Mouse (Mus musculus) kidney, adult 2 months (tissue): ENCODE measurements around the gene Klf11. TPM values are rescaled to one million over a fixed set of nuclear protein-coding genes. Genes with fewer than 3 reads are reported as not detected.

Source experiments
- DNase-seq: peaks from one replicate; pipeline ENCODE4 v3.0.0; 2021
- H3K27ac ChIP-seq: fragments of 200-500 bp; 2 replicates; pipeline ENCODE4 v1.5.1; 2012; ENCODE audit warnings: low read depth, low read length, control low read depth, inconsistent platforms; ENCODE audit not compliant: insufficient read depth
- H3K27me3 ChIP-seq: fragments of 200-500 bp; replicated peaks from 2 replicates; pipeline ENCODE4 v1.6.1; 2012; ENCODE audit warnings: mild to moderate bottlenecking, moderate library complexity, low read length, inconsistent platforms; ENCODE audit not compliant: control insufficient read depth, insufficient read depth
- H3K36me3 ChIP-seq: fragments of 200-500 bp; 2 replicates; pipeline ENCODE4 v1.6.1; 2012; ENCODE audit warnings: mild to moderate bottlenecking, moderate library complexity, low read length, inconsistent platforms; ENCODE audit not compliant: control insufficient read depth, insufficient read depth
- H3K4me1 ChIP-seq: fragments of 200-500 bp; 2 replicates; pipeline ENCODE4 v1.6.1; 2011; ENCODE audit warnings: low read length; ENCODE audit not compliant: control insufficient read depth, insufficient read depth
- H3K4me3 ChIP-seq: fragments of 200-500 bp; 2 replicates; pipeline ENCODE4 v1.5.1; 2011; ENCODE audit warnings: mild to moderate bottlenecking, low read depth, low read length, control low read depth; ENCODE audit not compliant: insufficient read depth
- CTCF ChIP-seq: fragments of 200-500 bp; conservative IDR thresholded peaks from 2 replicates; pipeline ENCODE4 v1.5.1; 2011; ENCODE audit warnings: low read depth, mild to moderate bottlenecking, control low read depth, low read length, moderate library complexity, mixed read lengths; ENCODE audit not compliant: insufficient read depth, insufficient read length
- POLR2A ChIP-seq: fragments of 200-500 bp; IDR thresholded peaks from one replicate; pipeline ENCODE4 v1.6.1; 2011; ENCODE audit warnings: low read depth, low read length, control low read depth
- WGBS: fragments of 180-500 bp; shearing (Covaris S2); methylation state at CpG from one replicate; pipeline ENCODE4 v1.1.7; 2018; 5-methylcytosine and 5-hydroxymethylcytosine counted together
- polyA plus RNA-seq: library from polyadenylated mRNA; depleted of rRNA; stranded (reverse); fragments of >200 nt; gene quantifications from 2 replicates; pipeline ENCODE4 v1.2.3, GENCODE M21; 2012; rRNA removed

Klf11 gene
- polyA plus RNA-seq, 1 experiment, result 8.5 TPM

DNA sequence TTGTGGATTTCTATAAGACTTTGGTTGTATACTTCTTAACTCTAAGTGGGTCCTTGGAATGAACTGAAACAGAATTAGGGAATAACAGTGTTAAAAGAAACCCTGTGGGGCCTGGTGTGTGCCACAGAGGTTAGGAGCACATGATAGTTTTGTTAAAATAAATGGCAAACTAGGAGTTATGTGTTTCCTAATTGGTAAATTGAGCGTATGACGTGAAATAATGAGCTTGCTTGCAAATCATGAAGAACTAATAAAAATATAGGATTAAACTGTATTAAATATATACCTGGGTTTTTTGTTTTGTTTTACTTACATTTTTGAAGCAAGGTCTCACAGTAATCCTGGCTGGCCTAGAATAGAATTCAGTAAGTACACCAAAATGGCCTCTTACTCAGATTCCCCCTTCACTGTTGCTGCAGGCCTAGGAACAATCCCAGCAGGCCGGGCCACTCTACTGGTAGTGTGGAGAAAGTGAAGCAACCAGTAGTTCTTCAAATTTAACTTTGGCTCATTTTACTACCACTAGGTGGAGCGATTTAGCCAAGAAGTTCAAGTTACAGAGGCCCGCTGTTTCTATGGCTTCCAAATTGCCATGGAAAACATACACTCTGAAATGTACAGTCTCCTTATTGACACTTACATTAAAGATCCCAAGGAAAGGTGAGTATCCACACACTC, 58.9 kb downstream of the Klf11 start:
- 27% methylated on average over 5 of the region's 5 CpGs for WGBS
- Histone ChIP-seq H3K36me3 (no peaks in the 10 kb centered on the region), H3K27ac (no peak overlapping the region), H3K27me3 (no peaks in the 10 kb centered on the region), H3K4me1 (peaks cover 7% of the 10 kb centered on the region; the same call in 1 of the 2 replicates), H3K4me3 (no peak overlapping the region)
- peak; percentile 89 for DNase-seq
- no peak for TF ChIP-seq POLR2A
- peak; percentile 30; the same call in 1 of the 2 replicates for TF ChIP-seq CTCF

DNA sequence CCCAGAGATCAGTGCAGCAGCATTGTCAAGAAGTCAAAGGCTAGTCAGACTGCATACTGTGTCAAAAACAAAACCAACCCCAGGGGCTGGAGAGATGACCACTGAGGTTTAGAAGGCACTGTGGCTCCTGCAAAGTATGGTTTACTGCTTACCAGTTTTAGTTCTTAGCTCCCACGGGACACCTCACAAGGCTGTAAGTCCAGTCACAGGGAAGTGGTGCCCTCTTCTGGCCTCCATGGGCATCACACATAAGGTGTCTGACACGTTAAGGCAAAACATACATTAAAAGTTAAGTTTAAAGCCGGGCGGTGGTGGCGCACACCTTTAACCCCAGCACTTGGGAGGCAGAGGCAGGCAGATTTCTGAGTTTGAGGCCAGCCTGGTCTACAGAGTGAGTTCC, 59.6 kb downstream of the Klf11 start:
- Histone ChIP-seq H3K36me3 (no peaks in the 10 kb centered on the region), H3K4me3 (no peak overlapping the region), H3K27me3 (no peaks in the 10 kb centered on the region), H3K4me1 (peaks cover 7% of the 10 kb centered on the region; the same call in 1 of the 2 replicates), H3K27ac (no peak overlapping the region; the same call in 1 of the 2 replicates)
- no peak for DNase-seq
- TF ChIP-seq POLR2A (no peak), CTCF (peak; percentile 69)
- 50% methylated on average over 5 of the region's 5 CpGs for WGBS

Other genes with a start within 250 kb of the Klf11 start
- 7.6 and 9.5 TPM in 2 replicates for gene Taf1b, start 152.9 kb upstream of the Klf11 start, polyA plus RNA-seq
- 0.67 and 0.72 TPM in 2 replicates for gene Grhl1, start 79.0 kb upstream of the Klf11 start, polyA plus RNA-seq
- 71.1 and 93.2 TPM in 2 replicates for gene Cys1, start 30.5 kb downstream of the Klf11 start, polyA plus RNA-seq
- gene Rrm2, start 57.0 kb downstream of the Klf11 start, polyA plus RNA-seq, result 1.3 and 1.6 TPM in 2 replicates
- 5.2 and 6.2 TPM in 2 replicates for gene Mboat2, start 179.6 kb downstream of the Klf11 start, polyA plus RNA-seq